Mouse (Mus musculus): ENCODE results near the gene Olfr495.

Gene Olfr495

GRCm38 (mm10) chr7:108392867-108393266, at the start of gene Olfr495:
Olfr495 (plus strand) TSS chr7:108393167.
- no peak for DNase-seq (ENCODE audit: low read depth, low spot score)
- Histone ChIP-seq H3K27me3 (ENCODE audit: control insufficient read depth, insufficient read depth, low read length, poor library complexity, severe bottlenecking) (no peaks in the 10 kb centered on the region), H3K36me3 (ENCODE audit: control insufficient read depth, insufficient read depth, low read length, poor library complexity, severe bottlenecking) (no peaks in the 10 kb centered on the region)

- H3K36me3 ChIP-seq (ENCODE audit: control insufficient read depth, insufficient read depth, low read length, poor library complexity, severe bottlenecking): no peaks in the 10 kb centered on the region
- H3K27me3 ChIP-seq (ENCODE audit: control insufficient read depth, insufficient read depth, low read length, poor library complexity, severe bottlenecking): no peaks in the 10 kb centered on the region
- no peak for DNase-seq (ENCODE audit: low read depth, low spot score)
These were observed 46.1 kb upstream of the Olfr495 start, which contains the start of gene Olfr493 for GRCm38 (mm10) chr7:108346879-108347278. Olfr493 (minus strand) TSS chr7:108346979.

- DNase-seq (ENCODE audit: low read depth, low spot score): no peak
- Histone ChIP-seq H3K27me3 (ENCODE audit: control insufficient read depth, insufficient read depth, low read length, poor library complexity, severe bottlenecking) (no peaks in the 10 kb centered on the region), H3K36me3 (ENCODE audit: control insufficient read depth, insufficient read depth, low read length, poor library complexity, severe bottlenecking) (no peaks in the 10 kb centered on the region)
These were observed 27.9 kb upstream of the Olfr495 start, which contains the start of gene Olfr494 for GRCm38 (mm10) chr7:108365035-108365434. Olfr494 (plus strand) TSS chr7:108365335.

GRCm38 (mm10) chr7:108420121-108420520, 27.2 kb downstream of the Olfr495 start, which contains the start of gene Olfr497:
Olfr497 (plus strand) TSS chr7:108420421.
- DNase-seq (ENCODE audit: low read depth, low spot score): no peak
- Histone ChIP-seq H3K27me3 (ENCODE audit: control insufficient read depth, insufficient read depth, low read length, poor library complexity, severe bottlenecking) (no peaks in the 10 kb centered on the region), H3K36me3 (ENCODE audit: control insufficient read depth, insufficient read depth, low read length, poor library complexity, severe bottlenecking) (no peaks in the 10 kb centered on the region)

Measured in splenic B cell, adult 2 months (primary cell).